Mouse (Mus musculus) kidney, embryonic 16.5 days (tissue): ENCODE results near the gene Spdl1. TPM values are rescaled to one million over a fixed set of nuclear protein-coding genes. Genes with fewer than 3 reads are reported as not detected.

Source experiments
- ATAC-seq: fragments of 200-750 bp; cut with Nextera tagmentation; 2 replicates; pipeline ENCODE4 v1.8.0; 2017; ENCODE audit warnings: moderate TSS enrichment; ENCODE audit not compliant: low FRiP score, low TSS enrichment
- H3K27ac ChIP-seq: fragments of 300-500 bp; sonication (generic); 2 replicates; pipeline ENCODE4 v1.5.1; 2014; ENCODE audit warnings: low read length
- H3K27me3 ChIP-seq: fragments of 300-500 bp; sonication (generic); 2 replicates; pipeline ENCODE4 v1.6.1; 2014; ENCODE audit warnings: low read length, control low read depth, mixed read lengths; ENCODE audit not compliant: insufficient read depth
- H3K36me3 ChIP-seq: fragments of 300-500 bp; sonication (generic); 2 replicates; pipeline ENCODE4 v1.6.1; 2014; ENCODE audit warnings: low read length, control low read depth, mixed read lengths; ENCODE audit not compliant: insufficient read depth
- H3K4me1 ChIP-seq: fragments of 300-500 bp; sonication (generic); 2 replicates; pipeline ENCODE4 v1.6.1; 2014; ENCODE audit warnings: low read length, control low read depth, mixed read lengths; ENCODE audit not compliant: insufficient read depth
- H3K4me2 ChIP-seq: fragments of 300-500 bp; sonication (generic); replicated peaks from 2 replicates; pipeline ENCODE4 v1.6.1; 2014; ENCODE audit warnings: low read depth, low read length
- H3K4me3 ChIP-seq: fragments of 300-500 bp; sonication (generic); 2 replicates; pipeline ENCODE4 v1.5.1; 2014; ENCODE audit warnings: mild to moderate bottlenecking, low read length
- H3K9ac ChIP-seq: fragments of 300-500 bp; sonication (generic); replicated peaks from 2 replicates; pipeline ENCODE4 v1.6.1; 2014; ENCODE audit warnings: low read length
- H3K9me3 ChIP-seq: fragments of 300-500 bp; sonication (generic); 2 replicates; pipeline ENCODE4 v1.6.1; 2016; ENCODE audit warnings: low read length, control low read depth
- WGBS: fragments of 180-500 bp; shearing (Covaris S2); extraction: QIAGEN DNeasy Blood & Tissue Kit; methylation state at CpG from one replicate; pipeline ENCODE4 v1.1.7; 2014; 5-methylcytosine and 5-hydroxymethylcytosine counted together
- polyA plus RNA-seq: library from polyadenylated mRNA; unstranded; fragments of >200 nt; fragmentation: Nextera tagmentation; extraction: Ambion mirVana; gene quantifications from 2 replicates; pipeline ENCODE4 v1.2.1, GENCODE M21; 2015

Gene Spdl1
- polyA plus RNA-seq, 1 experiment from 2014 or later = 22.7 TPM

DNA sequence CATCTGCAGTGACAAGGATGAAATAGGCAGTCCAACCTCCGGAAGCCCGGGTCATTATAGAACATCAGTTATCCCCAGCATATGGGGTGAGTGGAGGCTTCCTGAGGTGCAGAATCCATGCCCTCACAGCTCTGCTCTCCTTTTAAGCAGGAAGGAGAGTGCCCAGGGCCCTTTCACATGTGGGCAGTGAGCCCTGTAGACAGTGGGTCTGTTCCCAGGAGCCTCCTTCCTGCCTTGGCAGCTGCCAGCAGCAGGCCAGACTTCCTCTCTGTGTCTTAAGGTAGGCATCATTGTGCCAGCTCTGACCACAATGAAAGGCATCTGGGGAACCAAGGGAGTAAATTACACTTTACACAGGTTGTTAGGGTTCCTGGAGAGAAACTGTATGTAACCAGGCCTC is 64.0 kb downstream of the Spdl1 start:
- Histone ChIP-seq H3K4me3 (no peak overlapping the region), H3K36me3 (no peaks in the 10 kb centered on the region), H3K27ac (no peak overlapping the region), H3K27me3 (no peaks in the 10 kb centered on the region), H3K4me2 (no peak overlapping the region), H3K9me3 (peaks cover 4% of the 10 kb centered on the region; the same call in 1 of the 2 replicates), H3K4me1 (no peaks in the 10 kb centered on the region), H3K9ac (no peak overlapping the region)
- no peak for ATAC-seq
- WGBS = 92% methylated on average over 2 of the region's 2 CpGs

DNA sequence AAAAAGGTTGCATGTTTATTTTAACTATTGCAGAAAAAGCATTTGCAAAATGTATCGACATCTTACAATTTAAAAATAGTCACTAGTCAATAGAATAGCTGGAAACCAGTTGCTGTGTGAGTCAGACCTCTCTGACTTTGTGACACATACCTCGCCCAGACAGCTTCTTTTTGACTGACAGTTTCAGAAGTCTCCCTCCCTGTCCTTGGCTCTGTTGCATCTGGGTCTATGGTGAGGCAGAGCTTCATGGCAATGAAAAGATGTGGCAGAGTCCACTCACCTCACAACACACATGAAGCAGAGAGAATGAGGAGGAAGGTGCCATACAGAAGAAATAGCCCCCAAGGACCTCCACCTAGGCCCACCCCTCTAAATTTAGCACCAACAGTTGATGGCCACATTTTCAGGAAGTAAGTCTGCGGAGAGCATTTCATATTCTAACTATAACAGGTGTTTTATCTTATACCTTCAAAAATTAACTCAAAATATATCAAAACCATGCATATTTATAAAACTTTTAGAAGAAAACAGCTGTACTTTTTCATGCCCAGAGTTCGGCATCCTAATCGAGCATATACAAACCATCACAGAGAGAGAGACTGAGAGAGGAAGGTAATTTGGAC is 69.6 kb downstream of the Spdl1 start:
- Histone ChIP-seq H3K4me2 (no peak overlapping the region), H3K4me3 (no peak overlapping the region), H3K4me1 (no peaks in the 10 kb centered on the region), H3K36me3 (no peaks in the 10 kb centered on the region), H3K9ac (no peak overlapping the region), H3K27ac (no peak overlapping the region), H3K27me3 (no peaks in the 10 kb centered on the region), H3K9me3 (peaks cover 4% of the 10 kb centered on the region; the same call in 1 of the 2 replicates)
- 80% methylated on average over 5 of the region's 5 CpGs for WGBS
- no peak for ATAC-seq

DNA sequence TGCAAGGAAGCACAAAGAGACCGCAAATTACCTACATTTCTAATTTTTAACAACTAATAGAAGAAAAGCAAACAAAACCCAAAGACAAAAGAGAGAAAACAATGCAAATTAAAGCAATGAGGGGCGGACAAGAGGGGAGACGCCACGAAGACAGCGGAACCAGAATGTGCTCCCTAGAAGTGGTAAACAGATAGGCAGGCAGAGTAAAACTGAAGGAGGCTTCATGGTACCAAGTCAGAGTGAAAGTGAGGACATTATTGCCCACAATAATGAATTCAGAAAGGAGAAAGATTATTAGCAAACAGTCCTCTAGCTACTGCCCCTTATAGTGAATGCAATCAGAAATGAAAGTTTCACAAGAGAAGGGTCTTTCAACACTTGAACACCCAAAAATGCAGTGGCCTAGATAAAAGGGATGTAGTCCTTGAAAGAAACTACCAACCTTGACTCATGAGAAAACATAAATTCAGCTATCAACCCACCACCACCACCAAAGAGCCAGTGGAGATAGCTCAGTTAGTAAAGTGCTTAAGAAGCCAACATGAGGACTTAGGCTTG is 70.8 kb downstream of the Spdl1 start:
- Histone ChIP-seq H3K4me2 (no peak overlapping the region), H3K27ac (no peak overlapping the region), H3K9ac (no peak overlapping the region), H3K9me3 (peaks cover 4% of the 10 kb centered on the region; the same call in 1 of the 2 replicates), H3K27me3 (no peaks in the 10 kb centered on the region), H3K4me1 (no peaks in the 10 kb centered on the region), H3K4me3 (no peak overlapping the region), H3K36me3 (no peaks in the 10 kb centered on the region)
- WGBS = 92% methylated on average over 5 of the region's 5 CpGs
- ATAC-seq = no peak

DNA sequence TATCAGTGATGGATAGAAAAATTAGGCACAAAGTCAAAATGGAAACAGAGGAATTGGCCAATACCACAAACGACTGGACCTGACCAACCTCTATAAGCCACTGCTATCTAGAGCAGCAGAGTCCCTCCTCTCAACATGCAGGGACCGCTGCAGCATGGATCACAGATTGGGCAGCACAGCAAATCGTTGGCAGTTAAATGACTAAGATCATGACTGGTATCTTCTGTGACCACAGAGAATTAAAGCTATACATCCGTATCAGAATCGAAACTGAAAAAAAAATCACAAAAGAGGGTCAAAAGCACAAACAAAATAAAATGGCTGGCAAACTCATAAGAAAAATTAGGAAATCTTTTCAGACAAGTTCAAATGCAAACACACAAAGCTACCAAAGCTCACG is 71.3 kb downstream of the Spdl1 start:
- Histone ChIP-seq H3K27me3 (no peaks in the 10 kb centered on the region), H3K9ac (no peak overlapping the region), H3K4me3 (no peak overlapping the region), H3K9me3 (peaks cover 4% of the 10 kb centered on the region; the same call in 1 of the 2 replicates), H3K4me1 (no peaks in the 10 kb centered on the region), H3K27ac (no peak overlapping the region), H3K36me3 (no peaks in the 10 kb centered on the region), H3K4me2 (no peak overlapping the region)
- no peak for ATAC-seq
- 87% methylated on average over 6 of the region's 6 CpGs for WGBS

DNA sequence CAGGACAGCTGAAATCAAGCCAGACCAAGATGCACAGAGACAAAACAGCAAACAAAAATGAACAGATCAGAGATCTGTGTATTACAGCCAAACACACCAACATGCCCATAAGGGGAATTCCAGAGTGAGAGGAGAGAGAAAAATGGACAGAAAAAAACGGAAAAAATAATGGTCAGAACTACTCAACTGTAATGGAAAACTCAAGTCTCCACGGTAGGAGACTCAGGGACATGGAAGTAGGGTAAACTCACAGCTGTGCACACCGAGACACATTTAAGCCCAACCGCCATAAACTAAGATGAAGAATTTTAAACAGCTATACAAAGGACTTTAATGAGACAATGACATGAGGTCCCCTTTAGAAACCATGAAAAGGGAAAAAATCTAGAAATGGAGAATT is 73.9 kb downstream of the Spdl1 start:
- H3K9ac ChIP-seq = no peak overlapping the region
- H3K4me3 ChIP-seq = no peak overlapping the region
- ATAC-seq = no peak
- H3K9me3 ChIP-seq = no peaks in the 10 kb centered on the region
- 82% methylated on average over 4 of the region's 4 CpGs for WGBS
- no peaks in the 10 kb centered on the region for H3K36me3 ChIP-seq
- no peak overlapping the region for H3K4me2 ChIP-seq
- H3K27ac ChIP-seq = no peak overlapping the region
- H3K4me1 ChIP-seq = no peaks in the 10 kb centered on the region
- no peaks in the 10 kb centered on the region for H3K27me3 ChIP-seq

Other genes starting within 250 kb of the Spdl1 start
- gene Dock2, start 49.7 kb downstream of the Spdl1 start, polyA plus RNA-seq = 1.4 and 1.6 TPM in 2 replicates